Mouse (Mus musculus) layer of hippocampus, adult 18-20 months (tissue): ENCODE measurements at regions not wholly inside any gene's neighbourhood (a gene's known extent, or its start where the extent isn't known, plus 50 kb on each side); places are given as distances from the start of the nearest gene placed in this dataset.
A peak's percentile ranks its signal among the peaks of the same experiment; 100 is the strongest.

Experiments
- DNase-seq, 2 experiments: peaks; one replicate each; pipeline ENCODE4 v3.0.0; 2022; ENCODE audit warnings: low spot score in 2 of 2

DNA sequence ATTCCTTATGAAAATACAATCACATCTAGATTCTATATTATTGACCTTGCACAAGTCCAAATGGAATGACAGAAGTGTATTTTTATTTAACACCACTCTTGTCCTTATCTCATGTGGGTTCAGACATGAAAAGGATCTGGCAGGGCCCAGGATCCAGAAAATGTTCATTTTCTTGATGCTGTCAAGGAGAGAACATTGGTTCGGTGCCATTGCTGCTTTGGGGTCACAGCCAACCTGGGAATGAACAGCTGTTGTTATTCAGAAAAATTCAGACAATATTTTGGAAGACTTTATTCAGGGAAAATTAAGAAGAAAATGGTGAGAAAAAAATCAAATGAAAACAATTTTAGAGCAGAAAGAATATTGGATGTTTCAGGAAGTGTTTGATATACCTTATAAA lies 590.0 kb downstream of the Iqcm start:
- no peak for DNase-seq

DNA sequence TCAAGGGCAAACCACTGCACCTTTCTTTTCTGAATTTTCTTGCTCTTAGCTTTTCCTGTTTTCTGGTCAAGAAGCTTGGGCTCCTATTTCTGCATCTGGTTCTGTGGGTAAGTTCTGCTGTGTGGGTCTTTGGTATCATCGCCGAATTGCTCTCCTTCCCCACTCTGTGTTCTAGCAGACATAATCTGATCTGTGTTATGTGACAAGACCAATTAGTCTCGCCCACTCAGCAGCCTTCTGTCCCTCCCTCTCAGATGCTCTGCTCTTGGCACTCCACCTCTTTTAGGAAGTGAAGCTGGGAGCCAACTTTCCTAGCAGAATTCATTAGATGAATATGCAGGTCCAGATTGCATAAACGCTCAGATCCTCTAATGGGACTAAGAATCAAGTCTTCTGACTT lies 603.5 kb downstream of the Iqcm start:
- DNase-seq = peak; percentile 81 to 95

DNA sequence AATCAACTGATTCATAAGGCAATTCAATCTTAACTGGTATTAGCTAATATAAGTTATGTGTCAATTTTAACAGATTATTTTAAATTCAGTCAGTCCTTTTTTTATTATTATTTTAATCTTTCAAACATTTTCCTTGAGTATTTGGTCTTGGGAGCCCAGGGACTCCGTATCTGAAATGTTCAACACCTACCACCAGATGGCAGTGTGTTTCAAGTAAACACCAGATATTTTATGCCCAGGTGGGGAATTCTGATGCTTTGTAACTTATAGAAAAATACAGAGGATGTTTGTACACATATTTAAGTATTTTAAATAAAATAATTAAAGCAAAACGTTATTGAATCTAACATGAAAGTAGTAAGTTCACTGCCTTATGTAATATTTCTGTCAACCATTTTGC lies 619.2 kb downstream of the Iqcm start:
- peak in 1 of 2 experiments; percentile 46 for DNase-seq

DNA sequence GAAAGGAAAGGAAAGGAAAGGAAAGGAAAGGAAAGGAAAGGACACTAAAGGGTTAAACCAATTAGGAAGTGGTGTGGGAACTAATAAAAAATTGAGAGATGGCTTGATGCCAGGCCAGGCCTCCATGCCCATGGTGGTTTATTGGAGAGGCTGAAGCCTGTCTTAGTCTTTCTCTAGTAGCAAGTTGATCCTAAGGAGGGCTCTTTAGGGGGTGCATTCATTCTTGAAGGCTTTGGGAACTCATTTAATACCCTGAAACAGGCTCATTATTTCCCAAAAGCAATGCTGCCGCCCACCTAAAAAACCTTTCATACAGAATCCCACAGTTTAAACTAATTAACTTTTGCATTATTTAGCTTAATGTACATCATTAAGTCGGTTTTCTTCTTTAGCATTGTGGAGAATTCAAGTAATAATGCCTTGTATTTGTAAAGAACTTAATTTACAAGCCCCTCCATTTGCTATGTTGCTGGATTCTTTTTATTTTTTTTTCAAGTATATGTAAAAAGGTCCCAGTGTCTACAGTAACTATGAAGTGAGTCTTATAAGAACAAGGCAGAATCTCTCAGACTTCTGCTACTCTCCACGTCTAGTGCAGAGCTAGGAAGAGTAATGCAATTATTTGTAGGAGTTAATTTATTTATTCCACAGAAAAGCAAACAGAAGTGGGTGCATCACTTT lies 624.3 kb downstream of the Iqcm start:
- DNase-seq = no peak

DNA sequence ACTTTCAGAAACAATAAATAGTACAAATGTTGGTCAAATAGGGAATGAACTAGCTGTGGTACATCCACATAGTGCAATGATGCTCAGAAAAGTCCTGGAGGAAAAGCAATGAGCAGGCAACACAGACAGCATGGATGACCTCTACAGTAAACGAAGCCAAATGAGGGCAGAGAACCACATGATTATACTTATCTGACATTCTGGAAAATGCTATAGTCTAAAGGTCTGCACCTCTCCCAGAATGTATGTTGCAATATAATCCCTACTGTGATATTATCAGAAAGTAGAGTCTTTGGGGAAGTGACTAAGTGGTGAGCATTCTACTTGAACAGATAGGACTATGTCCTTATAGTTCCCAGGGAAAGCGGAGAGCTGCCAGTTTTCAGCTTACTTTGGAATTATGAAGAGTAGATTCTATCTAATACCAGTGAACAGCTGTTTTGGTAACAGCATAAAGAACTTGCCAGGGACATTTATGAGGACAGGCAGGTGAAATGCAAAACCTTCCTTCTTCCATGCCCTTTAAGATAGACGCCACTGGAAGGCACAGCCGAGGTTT lies 672.2 kb downstream of the Iqcm start:
- DNase-seq = no peak

DNA sequence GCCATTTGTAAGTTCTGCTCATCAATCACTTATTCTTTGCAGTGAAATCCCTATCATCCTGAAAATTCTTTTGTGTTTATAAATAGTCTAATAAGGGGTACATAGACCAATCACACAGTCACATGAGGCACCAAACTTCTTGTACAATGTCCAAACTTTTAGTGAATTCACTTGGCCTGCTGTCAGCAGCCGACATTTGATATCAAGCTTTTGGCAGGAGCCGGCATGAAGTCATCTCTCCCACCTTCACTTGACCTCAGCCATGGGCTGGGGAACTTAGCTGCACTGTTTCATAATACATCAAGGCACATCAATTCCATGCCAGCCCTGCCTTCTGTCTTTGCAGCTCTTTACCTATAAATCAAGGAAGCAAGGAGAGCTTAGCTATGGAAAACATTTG lies 679.0 kb downstream of the Iqcm start:
- no peak for DNase-seq

DNA sequence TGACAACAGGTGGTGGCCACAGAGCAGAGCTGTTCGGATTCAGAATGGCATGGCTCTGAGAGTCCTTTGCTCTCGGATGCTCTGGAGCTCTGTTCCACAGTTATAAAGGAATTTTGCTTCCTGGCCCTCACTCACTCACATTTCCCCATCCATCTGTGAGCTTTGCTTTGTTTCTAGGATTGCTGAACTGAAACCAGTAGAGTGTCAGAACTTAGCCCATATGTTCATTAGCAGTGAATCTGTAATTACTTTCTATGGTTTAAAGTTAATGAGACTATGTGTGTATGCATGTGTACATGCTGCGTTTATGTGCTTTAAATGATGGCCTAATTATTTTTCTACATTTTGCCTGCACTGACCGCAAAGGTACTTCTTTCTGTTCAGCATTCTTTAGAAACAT lies 688.7 kb downstream of the Iqcm start:
- peak; percentile 5 to 58 for DNase-seq

DNA sequence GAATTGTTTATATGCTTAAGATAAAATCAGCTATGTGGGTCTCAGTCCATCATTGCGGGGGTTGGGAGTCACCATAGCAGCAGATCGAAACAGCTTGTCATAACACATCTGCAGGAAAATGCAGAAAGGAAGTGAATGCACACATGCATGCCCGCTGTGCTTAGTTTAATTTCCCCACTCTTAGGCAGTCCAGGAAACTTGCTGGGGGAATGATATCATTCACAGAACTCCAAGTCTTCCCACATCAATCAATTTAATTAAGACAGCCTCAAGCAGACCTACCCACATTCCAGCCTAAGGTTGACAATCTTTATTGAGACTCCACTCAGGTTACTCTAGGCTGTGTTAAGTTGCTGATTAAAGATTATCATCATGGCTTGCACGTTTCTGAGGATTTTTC lies 700.2 kb downstream of the Iqcm start:
- DNase-seq = no peak

DNA sequence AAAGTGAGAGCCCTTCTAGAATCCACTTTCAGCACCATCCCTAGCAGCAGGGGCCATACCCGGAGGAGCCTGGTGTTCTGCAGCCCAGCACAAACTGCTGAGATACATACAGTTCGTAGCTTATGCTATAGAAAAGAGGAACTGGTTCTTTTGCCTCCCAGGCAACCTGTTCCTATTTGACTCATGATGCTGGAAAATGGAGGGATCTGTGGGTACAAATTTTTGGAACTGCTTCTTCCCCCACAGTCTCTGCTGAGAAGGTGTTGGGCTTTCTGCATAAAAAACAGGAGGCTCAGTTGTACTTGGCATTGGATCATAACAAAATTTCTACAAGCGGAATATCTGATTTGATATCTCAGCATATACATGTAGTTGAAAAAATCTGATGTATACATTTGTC lies 716.7 kb upstream of the Nr3c2 start:
- DNase-seq = peak in 1 of 2 experiments; percentile 2

DNA sequence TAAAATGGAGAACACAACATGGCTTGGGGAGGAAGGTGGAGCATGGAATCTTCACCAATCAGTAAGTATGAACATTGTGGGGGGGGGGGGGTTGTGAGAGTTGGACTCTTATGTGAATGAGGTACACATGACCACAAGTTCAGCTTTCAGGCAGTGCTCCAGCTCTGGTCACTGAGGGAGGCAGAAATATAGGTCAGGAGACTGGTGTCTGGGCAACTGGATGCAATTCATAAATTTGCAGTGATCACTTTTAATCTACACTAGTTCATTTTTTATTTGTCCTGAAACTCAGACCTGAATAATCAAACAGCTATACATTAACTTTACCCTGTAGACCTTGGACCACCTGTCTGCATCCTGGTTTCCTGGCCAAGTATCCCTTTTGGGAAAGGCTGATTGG lies 715.4 kb upstream of the Nr3c2 start:
- no peak for DNase-seq

DNA sequence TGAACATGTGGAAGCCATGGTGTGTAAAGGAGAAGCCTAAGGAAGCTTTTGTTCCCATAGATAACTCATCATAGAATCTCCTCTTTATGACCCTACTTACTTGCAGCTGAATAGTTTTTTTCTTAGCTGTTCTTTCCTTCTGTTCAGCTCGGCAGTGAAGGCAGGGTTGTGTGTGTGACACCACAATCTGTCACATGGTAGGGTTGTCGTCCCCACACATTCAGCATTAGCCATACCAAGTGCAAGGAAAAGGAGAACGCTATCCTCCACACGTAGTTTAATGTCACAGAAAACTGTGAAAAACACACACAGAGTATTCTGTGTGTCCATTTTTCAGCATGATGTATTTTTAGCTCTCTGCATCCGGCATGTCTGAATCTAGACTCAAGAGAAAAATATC lies 711.9 kb upstream of the Nr3c2 start:
- DNase-seq = no peak

DNA sequence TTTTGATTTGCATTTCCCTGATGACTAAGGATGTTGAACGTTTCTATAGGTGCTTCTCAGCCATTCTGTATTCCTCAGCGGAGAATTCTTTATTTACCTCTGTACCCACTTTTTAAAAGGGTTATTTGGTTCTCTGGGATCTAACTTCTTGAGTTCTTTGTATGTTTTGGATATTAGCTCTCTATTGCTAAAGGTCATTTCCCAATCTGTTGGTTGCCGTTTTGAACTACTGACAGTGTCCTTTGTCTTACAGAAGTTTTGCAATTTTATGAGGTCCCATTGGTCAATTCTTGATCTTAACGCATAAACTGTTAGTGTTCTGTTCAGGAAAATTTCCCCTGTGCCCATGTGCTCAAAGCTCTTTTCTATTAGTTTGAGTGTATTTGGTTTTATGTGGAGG lies 687.4 kb upstream of the Nr3c2 start:
- DNase-seq = no peak

DNA sequence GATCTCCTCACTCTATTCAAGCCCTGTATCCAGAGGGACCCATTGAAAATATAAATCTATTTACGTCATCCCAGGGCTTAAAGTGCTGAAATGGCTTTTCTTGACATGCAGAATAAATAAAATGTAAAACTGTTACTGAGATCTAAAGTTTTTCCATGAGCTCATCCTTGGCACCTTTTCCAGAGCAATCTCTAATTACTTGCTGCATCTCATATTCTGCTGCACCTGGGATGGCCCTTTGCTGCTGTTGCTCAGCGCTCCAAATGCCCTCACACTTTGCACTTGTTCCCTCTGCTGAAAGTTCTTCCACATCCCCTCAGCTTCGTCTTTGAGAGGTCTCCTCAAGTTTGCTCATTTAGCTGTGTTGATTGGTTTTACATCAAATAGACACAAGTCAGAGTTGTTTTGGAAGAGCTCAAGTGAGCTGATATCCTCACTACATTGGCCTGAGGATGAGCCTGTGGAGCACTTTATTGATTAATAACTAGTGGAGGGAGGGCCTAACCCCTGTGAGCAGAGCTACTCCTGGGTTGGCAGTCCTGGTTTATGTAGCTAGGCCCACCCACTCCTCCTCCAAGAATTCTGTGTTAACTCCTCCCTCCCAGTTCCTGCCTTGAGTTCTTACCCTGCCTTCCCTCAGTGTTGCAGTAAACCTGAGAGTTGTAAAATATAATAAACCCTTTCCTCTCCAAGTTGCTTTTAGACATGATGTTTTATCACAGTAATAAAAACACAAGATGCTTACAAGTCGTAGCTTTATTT lies 681.2 kb upstream of the Nr3c2 start:
- no peak for DNase-seq

DNA sequence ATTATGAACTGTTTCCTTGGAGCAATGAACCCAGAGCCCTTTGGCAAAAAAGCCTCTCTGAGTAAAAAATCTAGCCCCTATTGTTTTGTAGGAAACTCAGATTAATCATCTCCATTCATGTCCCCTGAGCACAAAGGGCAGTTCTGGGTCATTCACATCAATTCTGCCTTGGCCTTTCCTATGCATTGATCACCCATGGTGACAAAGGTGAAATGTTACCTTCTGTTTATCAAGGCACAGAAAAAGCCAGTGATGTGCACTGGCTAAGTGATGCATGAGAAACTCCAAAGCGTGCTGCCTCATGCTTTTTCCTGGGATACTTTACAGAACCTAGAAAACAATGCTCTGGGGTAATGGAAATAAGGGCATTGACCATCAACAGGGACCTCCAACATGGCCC lies 668.4 kb upstream of the Nr3c2 start:
- DNase-seq = no peak

DNA sequence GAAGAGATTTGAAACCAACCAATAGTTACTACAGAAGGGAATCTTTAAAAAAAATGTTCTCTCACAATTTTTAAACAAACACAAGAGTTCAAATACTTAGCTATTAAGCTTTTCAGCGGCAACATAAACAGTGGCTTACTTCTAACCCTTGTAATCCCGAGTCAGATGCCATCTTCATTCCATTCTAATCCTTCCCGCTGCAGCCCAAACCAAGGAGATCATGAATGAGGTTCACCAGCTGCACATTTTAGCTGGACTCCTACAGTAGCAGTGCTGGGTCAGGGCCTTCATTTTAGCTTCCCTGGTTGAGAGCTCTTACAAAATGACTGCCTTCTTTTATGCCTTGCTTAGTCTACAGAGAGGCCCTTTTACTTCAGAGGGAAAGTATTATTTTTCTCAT lies 650.0 kb upstream of the Nr3c2 start:
- DNase-seq = no peak

DNA sequence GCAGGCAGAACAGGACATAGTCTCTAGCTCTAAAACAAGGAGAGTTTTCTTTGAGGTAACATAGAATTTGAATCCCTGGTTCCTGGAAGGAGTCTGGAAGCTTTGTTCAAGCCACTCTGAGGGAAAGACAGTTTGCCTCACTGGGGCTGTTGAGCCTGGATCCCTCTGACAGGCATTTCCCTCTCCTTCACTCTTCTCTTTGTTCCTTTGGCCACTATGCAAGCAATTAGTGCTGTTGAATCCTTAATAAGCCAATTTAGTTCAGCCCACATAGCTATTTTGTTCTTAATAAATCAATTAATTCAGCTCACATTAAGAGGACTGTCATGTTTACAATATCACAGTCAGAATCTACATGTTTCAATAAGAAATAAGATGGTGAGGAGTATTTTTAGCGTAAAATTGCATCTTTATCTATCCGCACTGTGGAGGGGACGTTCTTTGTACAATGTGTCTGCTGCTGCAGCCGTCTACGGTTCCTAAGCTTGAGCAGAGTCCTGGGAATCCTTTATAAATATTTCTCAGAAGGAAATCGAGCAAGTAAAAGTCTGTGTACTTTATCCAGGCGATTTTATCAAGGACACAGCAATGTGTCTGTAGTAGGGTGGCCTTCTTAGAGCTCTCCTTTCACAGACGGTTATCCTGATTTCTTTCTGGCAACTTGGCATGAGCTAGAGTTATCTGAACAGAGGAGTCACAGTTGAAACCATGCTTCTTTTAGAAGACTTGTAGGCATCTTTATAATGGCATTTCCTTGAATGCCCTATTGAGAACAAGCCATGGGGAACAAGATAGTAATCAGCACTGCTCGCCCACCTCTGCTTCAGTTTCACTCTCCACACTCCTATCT lies 646.9 kb upstream of the Nr3c2 start:
- no peak for DNase-seq
